Mouse (Mus musculus): ENCODE data around the gene Ms4a10. TPM values are rescaled to one million over a fixed set of nuclear protein-coding genes. Genes with fewer than 3 reads are reported as not detected.

Ms4a10 gene
- total RNA-seq, 2 experiments from 2014 or later = not detected

DNA sequence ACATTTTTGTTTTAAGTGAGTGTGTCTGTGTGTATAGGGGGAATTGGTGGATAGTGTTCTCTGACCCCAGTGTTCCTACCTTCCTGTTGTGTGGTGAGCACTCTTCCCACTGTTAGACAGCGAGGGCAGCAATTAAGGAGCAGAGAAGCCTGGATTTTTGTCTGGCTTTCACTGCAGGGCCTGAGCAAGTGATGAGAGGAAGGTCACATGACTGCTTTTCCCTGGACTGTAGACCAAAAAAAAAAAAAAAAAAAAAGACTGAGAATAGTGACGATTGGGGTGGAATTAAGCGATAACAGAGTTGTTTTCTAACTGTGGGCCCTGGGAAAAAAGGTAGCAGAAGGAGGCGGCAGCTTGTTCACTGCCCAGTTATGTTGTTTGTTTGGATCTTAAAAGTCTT is 47.8 kb downstream of the Ms4a10 start:
- DNase-seq (ENCODE audit: low spot score in 2 of 2) = no peak
- intact Hi-C loops (cut with DNase I) = no loop called here

DNA sequence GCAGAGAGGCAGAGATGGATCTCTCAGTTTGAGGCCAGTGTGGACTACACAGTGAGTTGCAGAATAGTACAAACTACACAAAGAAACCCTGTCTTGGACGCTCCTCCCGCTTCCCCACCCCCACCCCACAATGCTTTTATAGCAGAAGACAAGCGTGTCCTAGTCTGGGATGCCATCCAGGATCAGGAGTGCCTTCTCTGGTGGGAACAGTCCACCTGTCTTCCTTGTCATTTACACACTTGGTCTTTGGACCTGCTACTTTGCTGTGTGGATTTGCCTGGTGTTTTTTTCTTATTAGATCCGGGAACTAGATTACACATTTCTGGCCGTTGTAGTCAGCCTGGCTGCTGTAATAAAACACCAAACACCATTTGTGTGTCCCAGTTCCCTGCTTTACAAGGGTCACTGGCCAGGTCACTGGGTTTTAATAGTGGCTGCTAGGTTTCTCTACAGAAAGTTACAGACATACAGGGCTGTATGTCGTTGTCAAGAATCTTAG is 48.3 kb downstream of the Ms4a10 start:
- DNase-seq (ENCODE audit: low spot score in 2 of 2) = no peak
- intact Hi-C loops (cut with DNase I) = no loop called here

DNA sequence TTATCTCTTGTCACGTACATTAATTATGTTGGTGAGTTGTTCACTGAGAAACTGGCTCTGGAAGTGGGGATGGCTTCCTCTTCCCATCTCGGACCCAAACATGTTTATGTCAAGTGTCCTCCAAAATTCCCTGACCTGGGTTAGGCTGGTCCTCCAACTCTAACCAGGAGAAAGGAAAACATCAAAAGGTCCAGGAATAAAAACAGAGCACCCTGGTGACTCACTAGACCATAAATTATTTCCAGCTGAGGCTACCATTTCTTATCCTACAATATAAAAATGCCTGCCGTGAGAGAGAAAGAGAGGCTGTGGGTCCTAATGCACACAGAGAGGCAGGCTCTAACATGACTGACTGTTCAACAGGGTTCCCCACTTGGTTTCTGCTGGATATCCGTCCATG is 50.2 kb downstream of the Ms4a10 start:
- intact Hi-C loops (cut with DNase I) = no loop called here

DNA sequence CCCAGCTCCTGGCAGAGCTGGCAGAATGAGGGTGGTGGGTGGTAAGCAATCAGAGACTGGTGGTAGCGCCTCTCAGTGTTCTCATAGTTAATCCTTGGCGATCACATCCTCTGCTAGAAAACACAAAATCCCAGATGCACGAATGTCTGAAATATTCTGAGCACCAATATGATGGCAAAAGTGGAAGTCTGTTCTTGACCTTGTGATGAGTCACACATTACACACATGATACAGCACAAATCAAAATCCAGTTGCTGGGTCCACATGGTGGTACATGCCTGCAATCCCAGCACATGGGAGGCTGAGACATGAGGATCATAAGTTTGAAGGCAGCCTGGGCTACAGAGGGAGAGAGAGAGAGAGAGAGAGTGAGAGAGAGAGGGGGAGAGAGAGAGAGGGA is 53.4 kb downstream of the Ms4a10 start:
- no peak for DNase-seq (ENCODE audit: low spot score in 2 of 2)
- intact Hi-C loops (cut with DNase I) = no loop called here

More for the DNA sequence above, 50.2 kb downstream of the Ms4a10 start:
- DNase-seq (ENCODE audit: low spot score in 2 of 2) = no peak

DNA sequence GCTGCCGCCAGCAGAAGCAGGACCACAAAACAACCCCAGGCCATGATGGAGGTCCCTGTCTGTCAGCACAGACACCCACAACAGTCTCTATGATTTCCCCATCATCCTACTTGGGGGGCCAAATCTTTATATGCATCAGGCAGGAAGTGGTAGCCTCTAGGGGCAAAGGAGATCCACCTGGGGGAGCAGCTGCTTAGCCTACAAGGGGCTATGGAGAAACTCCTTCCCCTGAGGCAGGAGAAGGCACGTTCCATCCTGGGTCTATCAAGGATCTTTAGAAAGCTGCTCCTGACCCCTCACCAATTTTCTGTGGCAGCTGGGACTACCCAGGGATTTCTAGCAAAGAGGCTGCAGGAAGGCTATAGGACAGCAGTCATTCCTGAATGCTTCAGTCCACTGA is 53.9 kb downstream of the Ms4a10 start, which contains the start of gene Zp1:
Gene Zp1 (minus strand): TSS at position 101 of the 400 bp plus-strand sequence.
- no peak for DNase-seq (ENCODE audit: low spot score in 2 of 2)
- intact Hi-C loops (cut with DNase I) = no loop called here

DNA sequence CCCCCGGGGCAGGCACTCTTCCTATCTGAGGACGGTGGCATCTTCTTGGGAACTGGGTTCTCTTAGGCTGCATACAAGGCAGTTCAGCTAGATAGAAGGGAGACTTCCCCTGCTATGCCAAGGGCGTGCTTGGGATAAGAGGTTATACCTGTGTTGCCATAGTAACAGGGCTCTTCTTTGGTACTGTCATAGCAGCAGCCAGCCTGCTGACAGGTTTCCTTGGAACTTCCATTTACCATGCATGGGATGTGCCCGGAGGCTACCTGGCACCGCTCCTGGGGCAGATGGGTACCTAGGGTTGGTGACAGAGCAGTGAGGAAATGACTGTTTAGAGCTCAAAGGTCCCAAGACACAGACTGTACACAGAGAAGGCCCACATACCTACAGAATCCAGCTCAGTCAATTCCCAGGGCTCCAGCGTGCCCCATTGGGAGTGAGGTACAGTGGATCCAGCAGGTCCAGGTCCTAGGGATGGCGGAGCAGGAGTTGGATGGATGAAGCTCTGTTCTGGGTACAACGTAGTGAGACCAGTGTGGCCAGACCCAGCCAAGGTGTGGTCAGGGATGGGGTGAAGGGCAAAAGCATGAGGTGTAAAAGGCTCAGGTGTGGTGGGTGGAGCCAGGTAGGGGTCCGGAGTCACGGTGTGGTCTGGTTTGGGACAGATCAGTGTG is 56.0 kb downstream of the Ms4a10 start:
- no peak for DNase-seq (ENCODE audit: low spot score in 2 of 2)
- intact Hi-C loops (cut with DNase I) = no loop called here

DNA sequence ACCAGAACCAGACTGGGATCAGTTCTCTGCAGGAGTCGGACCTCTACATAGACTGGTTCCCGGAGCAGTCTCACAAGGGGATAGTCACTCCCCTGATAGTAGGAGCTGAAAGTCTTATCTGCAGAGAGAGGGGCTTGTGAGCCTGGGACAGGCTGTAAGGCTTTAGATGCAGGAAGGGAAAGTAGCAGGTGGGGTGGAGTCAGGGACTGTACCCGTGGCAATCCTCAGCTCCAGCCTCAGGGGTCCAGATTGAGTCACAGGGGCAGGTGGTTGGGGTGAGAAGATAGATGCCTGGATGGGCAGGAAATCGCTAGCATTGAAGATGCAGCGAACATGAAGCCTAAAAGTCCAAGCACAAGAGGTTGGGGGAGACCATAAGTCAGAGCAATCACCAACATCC is 58.0 kb downstream of the Ms4a10 start:
- intact Hi-C loops (cut with DNase I) = no loop called here
- DNase-seq (ENCODE audit: low spot score in 2 of 2) = no peak

DNA sequence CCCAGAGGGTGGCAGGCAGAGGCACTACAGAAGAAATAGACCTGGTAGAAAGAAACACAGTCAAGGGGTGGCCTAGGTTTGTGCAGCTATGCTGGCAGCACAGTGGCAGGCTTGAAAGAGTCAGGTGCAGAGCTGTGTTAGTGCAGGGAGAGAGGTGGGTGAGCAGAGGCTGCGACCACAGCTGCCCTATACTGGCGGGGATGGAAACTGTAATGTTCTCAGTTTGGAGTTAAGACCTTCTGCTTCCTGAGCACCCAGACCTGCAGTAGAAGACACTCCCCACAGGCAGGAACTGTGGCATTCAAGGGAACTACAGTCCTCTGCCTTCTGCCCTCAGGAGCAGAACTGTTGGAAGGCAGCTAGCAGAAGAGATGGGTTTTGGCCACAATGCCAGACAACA is 59.6 kb downstream of the Ms4a10 start:
- intact Hi-C loops (cut with DNase I) = no loop called here
- no peak for DNase-seq (ENCODE audit: low spot score in 2 of 2)

DNA sequence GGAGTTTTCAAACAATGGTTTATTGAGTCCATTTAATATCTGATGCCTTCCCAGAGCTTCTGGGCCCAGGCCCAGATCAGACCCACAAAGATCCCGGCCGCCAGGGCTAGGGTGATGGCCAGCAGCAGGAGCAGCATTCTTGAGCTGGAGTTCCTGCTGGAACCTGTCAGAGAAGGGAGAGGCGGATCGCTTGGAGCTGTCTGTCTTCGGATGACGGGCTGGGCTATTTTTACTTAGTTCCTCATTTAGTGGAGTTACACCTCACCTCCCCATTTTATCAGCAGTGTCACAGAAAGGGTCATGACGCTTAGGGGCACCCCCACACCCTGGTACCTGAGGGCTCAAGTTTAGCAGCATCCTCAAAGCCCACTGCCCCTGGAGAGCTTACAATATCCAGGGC is 60.2 kb downstream of the Ms4a10 start:
- no peak for DNase-seq (ENCODE audit: low spot score in 2 of 2)
- intact Hi-C loops (cut with DNase I) = no loop called here

Other genes starting within 250 kb of the Ms4a10 start
- gene Cd5, start 235.7 kb downstream of the Ms4a10 start, total RNA-seq (2021) = under 1 TPM; 0.17 to 0.22 TPM
- gene Cd6, start 144.6 kb downstream of the Ms4a10 start, total RNA-seq (2021) = 1 to 10 TPM; 1.3 to 1.5 TPM
- gene Slc15a3, start 134.9 kb downstream of the Ms4a10 start, total RNA-seq (2021) = 1 to 10 TPM; 1.4 to 1.5 TPM
- 100 to 1,000 TPM; 344 to 360 TPM for gene Tmem132a, start 104.7 kb downstream of the Ms4a10 start, total RNA-seq (2021)
- 10 to 100 TPM; 41.0 to 48.8 TPM for gene Tmem109, start 92.7 kb downstream of the Ms4a10 start, total RNA-seq (2021)
- gene Prpf19, start 79.4 kb downstream of the Ms4a10 start, total RNA-seq (2021) = 100 to 1,000 TPM; 185 to 190 TPM
- not detected for gene Zp1, start 54.0 kb downstream of the Ms4a10 start, total RNA-seq (2021)
- under 1 TPM; 0.32 to 0.33 TPM for gene Ptgdr2, start 37.5 kb downstream of the Ms4a10 start, total RNA-seq (2021)
- 1 to 10 TPM; 8.5 to 8.9 TPM for gene Ccdc86, start 25.4 kb downstream of the Ms4a10 start, total RNA-seq (2021)
- gene Ms4a15, start 18.6 kb upstream of the Ms4a10 start, total RNA-seq (2021) = under 1 TPM in 1 of 2 experiments, not detected in 1; 0.80 TPM
- not detected for gene Ms4a18, start 43.4 kb upstream of the Ms4a10 start, total RNA-seq (2021)
- not detected for gene Ms4a8a, start 106.4 kb upstream of the Ms4a10 start, total RNA-seq (2021)
- not detected for gene 1700017D01Rik, start 156.2 kb upstream of the Ms4a10 start, total RNA-seq (2021)
- not detected for gene 1700025F22Rik, start 190.7 kb upstream of the Ms4a10 start, total RNA-seq (2021)
- not detected for gene Ms4a13, start 222.1 kb upstream of the Ms4a10 start, total RNA-seq (2021)

Data from left cerebral cortex, postnatal 14 days (tissue).